Mouse (Mus musculus) stomach, postnatal 0 days (tissue): ENCODE measurements at regions not wholly inside any gene's neighbourhood (a gene's known extent, or its start where the extent isn't known, plus 50 kb on each side); places are given as distances from the start of the nearest gene placed in this dataset.

Experiments
- CTCF ChIP-seq: IDR thresholded peaks from 2 replicates; pipeline ENCODE4 v1.5.1; 2016; ENCODE audit warnings: antibody characterized with exemption, low read depth, mild to moderate bottlenecking, moderate library complexity
- EP300 ChIP-seq: optimal IDR thresholded peaks from 2 replicates; pipeline ENCODE3; 2016; ENCODE audit warnings: antibody characterized with exemption

DNA sequence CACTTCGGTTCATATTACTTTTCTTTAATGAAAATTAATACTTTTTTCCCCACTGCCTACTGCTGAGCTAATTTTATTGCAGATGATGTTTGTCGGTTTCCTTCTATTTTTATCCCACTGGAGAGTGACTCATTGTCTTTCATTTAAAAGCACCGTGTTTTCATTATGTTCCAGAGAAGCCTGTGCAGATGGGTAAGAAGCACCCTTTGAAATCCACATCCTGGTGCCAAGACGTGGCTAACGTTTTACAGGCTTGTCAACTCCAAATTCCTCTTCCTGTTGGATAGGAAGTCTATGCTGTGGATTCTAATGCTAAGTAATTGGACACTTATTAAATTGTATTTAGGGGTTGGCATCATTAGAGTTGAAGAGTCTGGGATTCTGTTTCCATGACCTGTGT lies 364.3 kb downstream of the Fam198b start:
- no peak for TF ChIP-seq CTCF
- TF ChIP-seq EP300, result no peak
